Mouse (Mus musculus) gastrocnemius, postnatal 14 days (tissue): ENCODE data around the gene Sdf4. TPM values are rescaled to one million over a fixed set of nuclear protein-coding genes. Genes with fewer than 3 reads are reported as not detected.

Experiments
- DNase-seq: peaks from one replicate; pipeline ENCODE4 v3.0.0; 2021; ENCODE audit warnings: mixed read lengths
- intact Hi-C: fragments of 180-260 bp; cut with DNase I; formaldehyde crosslinking; loops from one replicate; pipeline ENCODE4 v1.15.1; 2025; ENCODE audit warnings: low total_unique reads
- total RNA-seq, 2 experiments: library from RNA; stranded (reverse); gene quantifications; 2 replicates each; pipeline ENCODE4 v1.2.3; 2021

Sdf4 gene
- total RNA-seq, 2 experiments from 2014 or later, result 77.4 to 78.0 TPM

DNA sequence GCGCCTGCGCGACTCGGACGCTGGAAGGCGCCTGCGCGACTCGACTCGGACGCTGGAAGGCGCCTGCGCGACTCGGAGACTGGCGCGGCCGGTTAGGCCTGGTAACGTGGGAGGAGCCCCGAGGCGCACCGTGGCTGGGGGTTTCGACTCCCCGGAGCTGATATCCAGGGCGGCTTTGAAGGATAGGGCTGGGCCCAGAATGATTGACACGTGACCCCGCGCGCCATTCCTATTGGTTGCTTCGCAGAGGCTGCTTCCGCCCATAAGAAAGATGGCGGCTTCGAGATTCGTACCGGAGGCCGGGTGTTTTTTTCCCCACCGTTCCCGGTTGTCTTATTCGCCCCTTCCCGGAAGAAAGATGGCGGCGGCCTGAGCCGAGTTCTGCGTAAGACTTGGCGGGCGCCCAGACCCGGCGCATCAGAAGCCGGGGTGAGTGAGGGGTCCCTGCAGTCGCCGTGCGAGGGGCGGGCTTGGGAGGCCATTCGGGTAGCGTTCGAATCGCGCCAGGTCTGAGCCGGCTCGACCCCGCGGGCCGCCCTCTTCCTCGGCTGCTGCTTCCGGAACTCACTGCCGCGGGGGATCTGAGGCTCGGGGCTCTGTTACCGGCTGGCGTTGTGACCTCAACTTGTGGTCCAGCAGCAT is 355 bp downstream of the Sdf4 start:
- intact Hi-C loops, result no loop called here
- peak; percentile 93 for DNase-seq

DNA sequence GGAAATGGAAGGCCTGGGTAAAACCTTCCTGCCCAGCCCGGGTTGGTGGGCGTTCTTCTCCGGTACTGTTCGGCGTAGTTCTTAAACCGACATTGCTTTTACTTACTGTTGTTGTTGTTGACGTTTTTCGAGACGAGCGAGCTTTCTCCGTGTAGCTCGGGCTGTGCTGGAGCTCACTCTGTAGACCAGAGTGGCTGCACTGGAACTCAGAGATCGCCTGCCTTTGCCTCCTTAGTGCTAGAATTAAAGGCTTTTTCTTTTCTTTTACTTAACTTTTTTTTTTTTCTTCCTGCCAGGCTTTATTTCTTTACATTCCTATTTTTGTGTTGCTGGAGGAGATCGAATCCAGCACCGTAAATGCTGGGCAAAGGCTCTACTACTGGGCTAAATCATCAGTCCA is 934 bp downstream of the Sdf4 start:
- DNase-seq, result no peak
- intact Hi-C loops, result no loop called here

DNA sequence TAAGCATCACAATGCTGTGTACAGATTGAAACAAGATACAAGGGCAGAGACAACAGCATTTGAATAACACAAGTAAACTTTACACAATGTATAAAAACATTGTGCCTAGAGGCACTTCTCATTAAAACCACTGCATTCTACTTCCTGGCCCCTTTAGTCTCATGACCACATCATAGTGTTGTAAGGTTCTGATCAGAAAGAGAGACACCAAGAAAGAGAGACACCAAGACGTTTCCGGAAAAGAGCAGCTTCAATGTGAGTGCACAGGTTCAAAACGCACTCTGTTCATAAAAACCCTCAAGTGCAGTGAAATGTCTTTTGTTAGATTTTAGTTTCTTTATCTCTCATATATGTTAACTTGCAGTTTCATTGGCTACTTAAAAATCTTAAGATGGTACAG is 11.4 kb downstream of the Sdf4 start:
- intact Hi-C loops, result no loop called here
- no peak for DNase-seq

DNA sequence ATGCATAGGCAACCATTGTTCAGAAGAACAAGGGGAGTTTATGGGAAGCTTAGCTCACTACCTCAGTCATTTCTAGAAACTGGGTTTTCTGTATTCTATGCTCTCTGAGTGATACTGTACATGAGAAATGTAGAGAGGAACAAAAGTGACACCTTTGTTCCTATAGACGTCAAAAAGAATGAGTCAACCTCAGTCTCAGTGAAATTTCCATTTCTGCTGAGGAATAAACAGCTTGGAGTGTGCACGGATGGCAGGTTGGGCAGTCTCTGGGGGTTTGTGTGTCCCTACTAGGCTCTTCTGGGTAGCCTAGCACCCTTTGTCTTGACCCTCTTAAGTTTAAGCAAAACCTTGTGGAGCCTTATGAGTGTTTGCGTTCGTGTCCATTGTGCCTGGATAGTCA is 15.7 kb downstream of the Sdf4 start:
- intact Hi-C loops, result no loop called here
- no peak for DNase-seq

DNA sequence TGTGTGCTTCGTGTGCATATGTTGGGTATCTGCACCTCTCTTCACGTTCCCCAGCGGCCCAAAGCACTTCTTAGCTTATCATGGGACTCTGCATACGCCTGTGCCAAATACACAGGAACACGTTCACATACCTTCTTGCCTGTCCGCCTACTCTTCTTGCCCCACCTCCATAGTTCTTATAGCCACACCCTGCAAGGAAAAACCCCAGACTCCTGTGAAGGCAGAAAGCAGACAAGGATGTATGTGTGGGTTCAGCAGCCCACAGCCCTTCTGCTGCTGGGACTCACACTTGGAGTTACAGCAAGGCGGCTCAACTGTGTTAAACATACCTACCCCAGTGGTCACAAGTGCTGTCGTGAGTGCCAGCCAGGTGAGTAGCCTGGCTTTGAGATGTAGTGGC is 21.0 kb downstream of the Sdf4 start, which contains the start of gene Tnfrsf4:
Tnfrsf4 (plus strand) TSS at position 207 of the 400 bp plus-strand sequence.
- intact Hi-C loops, result no loop called here
- no peak for DNase-seq

DNA sequence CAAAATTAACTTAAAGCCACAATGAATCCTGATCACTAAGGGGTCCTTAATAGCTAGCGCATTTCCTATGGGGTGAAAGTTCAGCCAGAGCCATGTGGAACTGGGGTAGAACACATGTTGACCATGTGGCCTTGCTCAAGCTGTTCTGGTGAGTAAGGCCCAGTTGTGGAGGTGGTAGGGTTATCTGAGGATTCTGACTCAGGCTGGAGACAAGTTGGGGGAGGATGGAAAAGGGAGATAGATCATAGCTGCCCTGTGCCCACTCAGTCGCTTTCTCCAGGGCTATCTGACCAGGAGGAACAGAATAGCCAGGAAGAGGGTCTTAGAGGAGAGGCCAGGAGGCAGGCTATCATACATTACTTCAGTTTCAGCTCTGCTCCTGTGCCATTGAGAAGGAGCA is 21.8 kb downstream of the Sdf4 start:
- intact Hi-C loops, result no loop called here
- DNase-seq, result no peak

DNA sequence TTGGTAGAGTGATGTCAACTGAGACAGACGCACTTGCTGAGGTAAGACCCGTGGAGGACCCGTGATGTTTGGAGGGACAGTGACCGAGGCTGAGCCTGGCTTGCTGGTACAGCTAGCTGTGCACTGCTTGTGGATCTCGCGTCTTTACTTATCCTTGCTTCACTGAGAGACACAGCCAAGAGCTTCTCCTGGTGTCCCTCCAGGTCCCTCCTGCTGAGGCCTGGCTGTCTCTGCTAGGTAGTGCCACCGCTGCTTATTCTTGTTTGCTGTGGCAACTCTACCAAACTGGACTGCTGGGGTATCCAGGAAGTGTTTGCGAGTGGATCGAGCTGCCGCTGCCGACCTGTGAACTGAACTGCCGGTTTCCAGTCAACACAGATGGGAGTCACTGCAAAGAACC is 27.1 kb downstream of the Sdf4 start:
- DNase-seq, result peak; percentile 40
- intact Hi-C loops, result no loop called here

DNA sequence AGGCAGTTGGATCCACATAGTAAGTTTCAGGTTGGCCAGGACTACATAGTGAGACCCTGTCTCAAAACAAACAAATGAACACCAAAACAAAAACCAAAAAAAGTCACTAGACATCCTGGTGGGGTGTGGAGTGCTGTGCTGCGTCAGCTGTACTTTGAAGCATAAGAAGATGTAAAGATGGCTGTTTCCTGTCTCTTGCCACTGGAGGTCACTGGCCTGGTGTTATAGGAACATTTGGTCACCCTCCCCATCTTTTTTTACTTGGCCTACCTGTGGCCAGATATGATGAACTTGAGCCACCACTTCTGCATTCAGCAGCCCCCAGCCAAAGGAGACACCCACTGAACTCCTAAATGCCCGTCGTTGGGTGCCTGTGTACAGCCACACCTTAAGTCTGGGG is 28.7 kb downstream of the Sdf4 start:
- intact Hi-C loops, result no loop called here
- DNase-seq, result no peak

DNA sequence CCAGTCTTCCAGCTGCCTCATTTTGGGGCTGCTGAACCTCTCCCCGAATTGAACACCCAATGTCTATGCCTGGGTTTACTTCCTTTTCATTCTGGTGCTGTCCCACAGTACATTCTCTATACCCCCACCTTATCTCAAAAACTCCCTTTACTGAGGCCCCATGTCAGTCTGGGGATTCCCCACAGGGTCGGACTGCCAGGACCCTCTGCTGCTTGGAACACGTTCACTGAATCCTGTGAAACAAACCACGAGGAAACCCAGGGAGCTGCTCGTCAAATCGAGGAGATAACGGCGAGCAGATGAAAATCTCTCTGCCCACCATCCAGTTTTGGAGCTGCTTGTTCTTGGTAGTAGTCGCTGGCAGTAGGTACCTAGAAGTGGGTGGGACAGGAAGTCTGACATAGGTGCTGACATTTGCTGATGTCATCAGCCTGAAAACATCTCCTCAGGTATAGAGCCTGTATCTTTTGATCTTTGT is 29.3 kb downstream of the Sdf4 start:
- intact Hi-C loops, result no loop called here
- DNase-seq, result no peak

DNA sequence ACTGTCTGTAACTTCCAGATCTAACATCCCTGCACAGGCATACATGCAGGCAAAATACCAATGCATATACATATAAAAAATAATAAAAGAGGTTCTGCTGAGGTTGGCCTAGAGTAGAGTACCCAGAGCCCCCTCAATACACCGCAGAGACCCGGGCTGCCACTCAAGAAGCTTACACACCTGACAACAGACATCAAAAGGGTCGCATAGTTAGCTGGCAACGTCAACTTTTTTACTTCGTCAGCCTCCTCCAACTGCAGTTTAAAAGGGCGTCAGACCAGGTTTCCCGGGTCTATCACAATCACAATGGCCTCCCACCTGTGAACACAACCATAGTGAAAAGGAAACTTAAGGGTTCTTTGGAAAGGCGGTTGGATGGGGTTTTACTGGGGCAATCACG is 30.8 kb downstream of the Sdf4 start:
- intact Hi-C loops, result no loop called here
- DNase-seq, result no peak

DNA sequence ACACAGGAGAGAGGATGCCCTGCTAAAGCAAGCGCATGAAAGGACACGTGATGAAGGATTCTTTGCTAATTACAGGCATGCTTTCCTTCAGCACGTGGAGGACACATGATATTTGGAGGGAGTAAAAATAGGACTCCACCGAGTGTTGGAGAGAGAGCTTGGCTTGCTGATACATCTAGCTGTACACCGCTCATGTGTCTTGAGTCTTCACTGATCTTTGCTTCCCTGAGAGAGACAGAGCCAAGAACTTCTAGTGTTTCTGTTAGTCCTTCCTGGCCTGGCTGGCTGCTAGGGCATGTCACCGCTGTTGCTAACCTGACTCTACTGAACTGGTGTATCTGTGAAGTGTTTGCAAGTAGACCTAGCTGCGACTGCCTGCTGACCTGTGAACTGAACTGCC is 31.5 kb downstream of the Sdf4 start:
- intact Hi-C loops, result no loop called here
- DNase-seq, result no peak

DNA sequence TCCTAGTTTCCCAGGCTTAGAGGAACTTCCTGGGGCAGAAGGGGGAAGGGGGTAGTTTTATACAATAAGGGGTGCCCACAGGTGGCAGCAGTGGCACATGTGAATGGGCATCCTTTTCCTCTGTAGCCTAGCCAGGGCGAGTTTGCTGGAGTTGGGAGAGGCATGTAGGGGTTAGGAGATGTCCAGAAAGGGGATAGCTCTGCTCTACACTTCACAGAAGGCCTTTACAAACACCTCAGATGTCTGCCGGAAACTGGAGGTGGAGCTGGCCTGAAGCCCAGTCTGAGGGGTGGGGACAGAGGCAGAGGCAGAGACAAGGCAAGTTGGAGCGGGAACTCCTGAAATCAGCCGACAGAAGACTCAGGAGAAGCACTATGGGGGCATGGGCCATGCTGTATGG is 33.3 kb downstream of the Sdf4 start, which contains the start of gene Tnfrsf18:
Tnfrsf18 (plus strand) TSS at position 152 of the 400 bp plus-strand sequence.
- intact Hi-C loops, result no loop called here

DNA sequence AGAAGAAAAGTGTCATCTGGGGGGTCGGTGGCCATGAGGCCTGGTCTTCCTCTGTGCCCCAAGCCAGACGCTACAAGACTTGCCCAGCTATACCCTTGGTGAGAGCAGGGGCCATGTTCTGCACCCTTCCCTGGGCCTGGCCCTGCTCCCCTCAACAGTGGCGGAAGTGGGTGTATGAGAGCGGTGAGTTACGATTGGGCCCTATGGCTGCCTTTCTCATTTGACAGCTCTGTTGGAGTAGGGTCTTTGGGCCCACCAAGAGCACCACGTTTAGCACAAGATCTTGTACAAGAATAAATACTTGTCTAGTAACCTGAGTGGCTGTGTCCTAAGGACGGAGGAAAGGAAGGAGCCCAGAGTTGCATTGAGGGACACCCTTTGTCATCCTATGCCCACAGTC is 35.9 kb downstream of the Sdf4 start:
- intact Hi-C loops, result no loop called here
- no peak for DNase-seq

More for the DNA sequence above, 33.3 kb downstream of the Sdf4 start, which contains the start of gene Tnfrsf18:
- peak; percentile 39 for DNase-seq

DNA sequence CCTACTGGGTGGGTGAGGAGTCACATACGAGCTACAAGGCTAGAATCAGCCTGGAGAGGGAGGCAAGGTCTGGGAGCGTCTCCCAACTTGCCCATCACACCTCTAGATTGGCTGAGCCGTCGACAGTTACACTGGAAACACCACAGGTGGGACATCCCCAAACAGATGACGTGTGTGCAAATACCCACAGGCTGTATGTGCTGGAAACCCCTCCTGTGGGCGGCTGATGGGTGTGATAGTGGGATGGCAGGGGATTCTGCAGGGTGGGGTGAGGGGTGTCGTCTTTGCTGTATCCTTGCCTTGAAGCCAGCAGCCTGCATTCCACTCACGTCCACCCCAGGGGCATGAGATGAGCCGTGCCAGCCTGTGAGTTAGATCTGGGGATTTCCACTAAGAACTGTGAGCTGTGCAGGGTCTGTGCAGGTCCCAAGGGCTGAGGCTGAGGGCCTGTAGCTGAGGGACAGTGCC is 38.0 kb downstream of the Sdf4 start:
- DNase-seq, result no peak
- intact Hi-C loops, result loop anchor here (5.0 kb wide), 1 partner anchor 43 kb away; no protein-coding TSS in a partner anchor

DNA sequence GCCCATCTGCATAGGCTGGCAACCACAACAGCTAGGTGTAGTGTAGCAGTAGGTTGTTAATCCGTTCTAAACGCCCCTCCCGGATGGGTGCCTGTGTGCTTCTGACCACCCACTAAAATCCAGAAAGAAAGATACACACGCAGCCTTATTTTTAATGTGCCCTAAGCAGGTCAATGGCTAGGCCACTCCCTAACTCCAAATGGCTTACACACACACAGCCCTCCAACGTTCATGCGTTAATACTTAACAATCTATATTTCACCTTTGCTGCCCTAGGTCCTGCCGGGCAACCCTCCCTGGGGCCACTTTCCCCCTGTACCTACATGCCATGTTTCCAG is 38.6 kb downstream of the Sdf4 start:
- intact Hi-C loops, result loop anchor here (5.0 kb wide), 1 partner anchor 44 kb away; no protein-coding TSS in a partner anchor
- no peak for DNase-seq

DNA sequence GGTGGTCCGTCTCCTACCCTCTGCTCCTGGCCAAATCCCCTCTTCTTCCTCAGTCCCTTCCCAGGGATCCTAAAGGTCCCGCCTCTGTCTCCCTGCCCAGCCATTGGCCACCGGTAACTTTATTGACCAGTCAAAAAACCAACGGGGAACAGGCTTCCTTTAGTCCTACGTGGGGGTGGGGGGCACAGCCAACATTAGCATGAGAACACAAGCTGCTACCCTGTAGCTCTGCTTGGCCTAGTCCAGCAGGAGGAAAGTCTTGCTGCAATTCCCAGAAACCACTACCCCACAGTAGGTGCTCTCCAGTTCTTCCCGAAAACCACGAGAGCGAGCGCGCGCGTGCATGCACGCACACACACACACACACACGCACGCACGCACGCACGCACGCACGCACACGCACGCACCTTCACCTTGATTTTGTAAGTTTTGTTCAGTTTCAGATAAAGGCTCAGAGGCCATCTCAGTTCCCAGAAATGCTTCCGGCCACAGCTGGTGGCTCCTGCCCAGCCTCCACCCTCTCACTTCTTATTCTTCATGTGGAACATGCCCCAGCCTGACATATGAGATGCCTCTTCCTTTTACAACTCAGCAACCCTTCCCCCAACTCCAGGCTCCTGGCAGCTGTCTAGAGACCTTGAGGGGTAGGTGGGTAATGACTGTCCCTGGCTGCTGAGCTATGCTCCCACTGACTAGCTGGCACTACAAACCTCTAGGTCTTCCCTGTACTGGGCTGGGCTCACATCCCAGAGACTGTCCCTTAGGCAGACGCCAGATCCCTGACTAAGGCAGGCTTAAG is 39.1 kb downstream of the Sdf4 start:
- DNase-seq, result peak; percentile 83
- intact Hi-C loops, result loop anchor here (5.0 kb wide), 1 partner anchor 44 kb away; no protein-coding TSS in a partner anchor

DNA sequence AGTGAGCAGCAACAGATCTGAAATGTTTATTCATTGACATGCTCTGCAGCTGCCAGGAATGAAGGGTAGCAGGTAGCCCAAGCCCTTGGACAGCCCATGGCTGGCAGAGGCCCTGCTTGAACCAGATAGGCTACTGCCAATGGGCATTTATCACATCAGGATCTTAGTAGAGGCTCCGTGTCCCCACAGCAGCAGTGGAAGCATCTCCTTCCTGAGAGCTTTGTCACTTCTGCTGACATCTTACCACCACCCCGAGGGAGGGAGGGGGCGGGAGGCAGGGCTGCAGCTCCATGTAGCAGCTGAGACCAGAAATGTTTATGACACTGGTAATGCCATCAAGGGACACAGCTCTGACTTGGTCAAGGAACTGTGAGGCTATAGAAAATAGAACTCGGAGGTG is 40.2 kb downstream of the Sdf4 start:
- intact Hi-C loops, result loop anchor here (5.0 kb wide), 1 partner anchor 46 kb away; no protein-coding TSS in a partner anchor
- DNase-seq, result no peak

DNA sequence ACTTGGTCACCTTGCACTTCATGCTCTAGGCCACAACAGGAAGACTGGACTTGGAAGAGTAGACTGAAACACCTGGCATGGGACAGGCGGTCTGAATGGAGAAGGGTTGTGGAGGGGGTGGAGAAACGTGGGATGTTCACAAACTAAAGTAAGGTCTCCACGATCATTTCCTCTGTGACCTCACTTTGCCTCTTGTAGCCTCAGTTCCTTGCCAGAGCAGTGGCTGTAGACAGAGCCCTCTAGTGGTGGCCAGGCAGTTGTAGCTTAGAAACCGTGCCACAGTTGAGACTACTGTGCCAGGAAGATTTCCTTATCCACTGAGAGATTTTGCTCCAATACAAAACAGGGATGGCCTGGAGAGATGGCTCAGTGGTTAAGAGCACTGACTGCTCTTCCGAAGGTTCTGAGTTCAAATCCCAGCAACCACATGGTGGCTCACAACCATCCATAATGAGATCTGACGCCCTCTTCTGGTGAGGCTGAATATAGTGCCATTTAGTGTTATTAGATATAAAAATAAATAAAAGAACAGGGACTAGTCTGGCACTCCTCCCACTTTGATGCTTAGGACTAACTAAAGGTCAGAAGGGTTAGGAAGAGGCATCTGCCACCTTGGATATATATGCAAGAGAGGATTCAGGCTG is 40.9 kb downstream of the Sdf4 start:
- DNase-seq, result peak; percentile 48
- intact Hi-C loops, result loop anchor here (5.0 kb wide), 1 partner anchor 46 kb away; no protein-coding TSS in a partner anchor

DNA sequence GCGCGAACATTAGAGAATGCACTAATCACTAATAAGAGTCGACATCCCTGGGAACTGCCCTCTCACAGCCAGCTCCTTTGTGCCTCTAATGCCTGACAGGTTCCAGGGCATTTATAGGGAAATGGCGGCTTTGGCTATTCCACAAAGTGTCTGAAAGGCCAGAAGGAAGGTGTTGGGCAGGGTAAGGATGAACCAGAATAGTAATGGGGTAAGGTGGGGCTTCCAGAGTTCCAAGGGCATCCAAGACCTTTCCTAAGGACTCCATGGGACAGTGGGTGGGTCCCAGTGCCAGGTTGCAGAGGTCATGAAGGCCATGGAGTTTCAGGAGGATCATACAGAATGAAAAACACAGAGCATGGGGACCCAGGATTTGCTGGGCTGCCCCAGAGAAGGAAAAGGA is 41.6 kb downstream of the Sdf4 start:
- intact Hi-C loops, result loop anchor here (5.0 kb wide), 1 partner anchor 47 kb away; no protein-coding TSS in a partner anchor

DNA sequence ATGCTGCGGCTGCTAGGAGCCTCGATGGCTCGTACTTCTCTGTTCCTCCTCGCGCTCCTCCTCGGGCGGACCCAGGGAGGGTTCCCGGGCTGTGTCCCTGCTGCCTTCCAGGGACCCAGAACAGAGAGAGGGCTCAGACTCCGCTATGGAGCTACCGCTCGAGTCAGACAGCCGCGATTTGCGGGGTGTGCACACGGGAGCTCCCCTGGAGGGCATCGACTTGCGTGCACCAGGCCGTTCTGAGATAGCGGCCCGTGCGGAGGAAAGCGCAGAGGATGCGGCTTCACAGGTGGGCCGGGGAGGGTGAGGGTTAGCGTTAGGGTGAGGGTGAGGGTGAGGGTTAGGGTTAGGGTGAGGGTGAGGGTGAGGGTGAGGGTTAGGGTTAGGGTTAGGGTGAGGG is 42.2 kb downstream of the Sdf4 start:
- intact Hi-C loops, result loop anchor here (5.0 kb wide), 1 partner anchor 48 kb away; no protein-coding TSS in a partner anchor

More for the DNA sequence above, 41.6 kb downstream of the Sdf4 start:
- DNase-seq, result no peak

More for the DNA sequence above, 42.2 kb downstream of the Sdf4 start:
- no peak for DNase-seq
